Mouse (Mus musculus) lung, postnatal 0 days (tissue): ENCODE measurements around the gene Tnik. TPM values are rescaled to one million over a fixed set of nuclear protein-coding genes. Genes with fewer than 3 reads are reported as not detected.

Source experiments
- ATAC-seq: fragments of 200-750 bp; cut with Nextera tagmentation; 2 replicates; pipeline ENCODE4 v1.8.0; 2017; ENCODE audit warnings: moderate library complexity
- DNase-seq: peaks from one replicate; pipeline ENCODE4 v3.0.0-alpha.2; 2016; ENCODE audit warnings: low spot score
- H3K27ac ChIP-seq: fragments of 300-500 bp; sonication (generic); 2 replicates; pipeline ENCODE4 v1.5.1; 2014; ENCODE audit warnings: antibody characterized with exemption, mild to moderate bottlenecking, low read length, mixed read lengths
- H3K27me3 ChIP-seq: fragments of 300-500 bp; sonication (generic); replicated peaks from 2 replicates; pipeline ENCODE4 v1.6.1; 2014; ENCODE audit warnings: low read length, mixed read lengths; ENCODE audit not compliant: insufficient read depth
- H3K36me3 ChIP-seq: fragments of 300-500 bp; sonication (generic); 2 replicates; pipeline ENCODE4 v1.6.1; 2014; ENCODE audit warnings: low read length, mixed read lengths; ENCODE audit not compliant: insufficient read depth
- H3K4me1 ChIP-seq: fragments of 300-500 bp; sonication (generic); 2 replicates; pipeline ENCODE4 v1.6.1; 2014; ENCODE audit warnings: antibody characterized with exemption, low read depth, low read length, mixed read lengths; ENCODE audit not compliant: insufficient read depth
- H3K4me2 ChIP-seq: fragments of 300-500 bp; sonication (generic); replicated peaks from 2 replicates; pipeline ENCODE4 v1.6.1; 2014; ENCODE audit warnings: low read depth, mild to moderate bottlenecking, low read length, moderate library complexity, mixed read lengths
- H3K4me3 ChIP-seq: fragments of 300-500 bp; sonication (generic); 2 replicates; pipeline ENCODE4 v1.5.1; 2014; ENCODE audit warnings: low read depth, low read length
- H3K9ac ChIP-seq: fragments of 300-500 bp; sonication (generic); replicated peaks from 2 replicates; pipeline ENCODE4 v1.6.1; 2014; ENCODE audit warnings: low read depth, mild to moderate bottlenecking
- H3K9me3 ChIP-seq: fragments of 300-500 bp; sonication (generic); 2 replicates; pipeline ENCODE4 v1.6.1; 2016; ENCODE audit warnings: low read length, mixed read lengths
- CTCF ChIP-seq: IDR thresholded peaks from 2 replicates; pipeline ENCODE4 v1.5.1; 2016; ENCODE audit warnings: antibody characterized with exemption, mild to moderate bottlenecking
- EP300 ChIP-seq: IDR thresholded peaks from 2 replicates; pipeline ENCODE4 v1.6.1; 2016; ENCODE audit warnings: antibody characterized with exemption, mild to moderate bottlenecking, control low read depth
- WGBS: fragments of 180-500 bp; shearing (Covaris S2); extraction: QIAGEN DNeasy Blood & Tissue Kit; methylation state at CpG from one replicate; pipeline ENCODE4 v1.1.7; 2014; 5-methylcytosine and 5-hydroxymethylcytosine counted together
- polyA plus RNA-seq: library from polyadenylated mRNA; unstranded; fragments of >200 nt; fragmentation: Nextera tagmentation; extraction: Ambion mirVana; gene quantifications from 2 replicates; pipeline ENCODE4 v1.2.1, GENCODE M21; 2015

The Tnik gene
- polyA plus RNA-seq, 1 experiment from 2014 or later: 6.1 TPM

- 58% methylated on average over 1 of the region's 1 CpGs for WGBS
- Histone ChIP-seq H3K4me2 (no peak overlapping the region), H3K4me1 (no peaks in the 10 kb centered on the region; the same call in 1 of the 2 replicates), H3K27ac (no peak overlapping the region), H3K9ac (no peak overlapping the region), H3K4me3 (no peak overlapping the region), H3K9me3 (no peaks in the 10 kb centered on the region), H3K27me3 (no peaks in the 10 kb centered on the region), H3K36me3 (no peaks in the 10 kb centered on the region)
- DNase-seq (peak; percentile 60), ATAC-seq (peak; percentile 84)
- TF ChIP-seq CTCF: no peak
- TF ChIP-seq EP300: peak; percentile 86
Observed at GRCm38 (mm10) chr3:28369266-28369665, 106.3 kb downstream of the Tnik start.

DNA sequence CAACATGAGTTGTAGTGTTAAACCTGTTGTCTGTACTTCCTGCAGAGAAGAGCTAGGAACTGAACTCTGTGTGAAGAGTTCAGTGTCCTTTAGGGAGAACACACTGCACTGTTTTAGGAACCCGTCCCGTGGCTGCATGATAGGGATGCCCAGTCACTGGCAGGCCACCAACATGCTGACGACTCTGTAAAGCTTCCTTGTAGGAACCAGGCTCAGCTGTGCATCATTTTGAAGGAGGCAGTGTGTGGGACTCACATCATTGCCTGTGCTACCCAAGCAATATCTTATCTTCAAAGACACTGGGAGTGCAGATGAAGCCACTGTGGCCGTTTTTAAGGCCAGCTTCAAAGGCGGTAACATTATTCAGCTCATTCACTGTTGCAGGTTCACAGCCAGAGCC lies 106.7 kb downstream of the Tnik start:
- Histone ChIP-seq H3K27me3 (no peaks in the 10 kb centered on the region), H3K9me3 (no peaks in the 10 kb centered on the region), H3K9ac (no peak overlapping the region), H3K36me3 (no peaks in the 10 kb centered on the region), H3K27ac (no peak overlapping the region), H3K4me1 (no peaks in the 10 kb centered on the region; the same call in 1 of the 2 replicates), H3K4me3 (no peak overlapping the region), H3K4me2 (no peak overlapping the region)
- TF ChIP-seq EP300 (no peak), CTCF (no peak)
- ATAC-seq: 0 out of 2 replicates have a peak, but pooled peaks have one; percentile 14
- no peak for DNase-seq
- WGBS: 56% methylated on average over 5 of the region's 5 CpGs

DNA sequence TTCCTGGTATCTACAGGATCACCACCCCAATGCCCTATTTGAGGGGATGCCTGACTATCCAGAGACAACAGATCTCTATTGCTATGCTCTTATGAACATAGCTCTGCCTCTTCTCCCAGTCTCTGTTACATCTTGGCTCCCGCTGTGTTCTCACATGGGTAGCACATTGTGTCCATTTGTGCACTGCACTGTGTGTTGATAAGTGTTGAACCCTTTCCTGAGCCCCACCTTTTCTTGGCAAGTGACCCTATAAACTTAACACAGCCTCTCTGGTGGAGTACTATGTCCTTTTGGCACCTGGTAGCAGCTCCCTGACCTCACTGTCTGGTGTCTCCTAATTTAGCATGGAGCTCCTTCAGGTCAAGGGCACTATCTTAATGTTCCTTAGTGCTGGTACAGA lies 108.6 kb downstream of the Tnik start:
- no peak overlapping the region for H3K27ac ChIP-seq
- TF ChIP-seq EP300: peak; percentile 82
- no peak for TF ChIP-seq CTCF
- H3K36me3 ChIP-seq: no peaks in the 10 kb centered on the region
- no peak overlapping the region for H3K4me3 ChIP-seq
- ATAC-seq (peak; percentile 47), DNase-seq (peak; percentile 36)
- no peak overlapping the region for H3K4me2 ChIP-seq
- H3K9me3 ChIP-seq: no peaks in the 10 kb centered on the region
- no peaks in the 10 kb centered on the region; the same call in 1 of the 2 replicates for H3K4me1 ChIP-seq
- H3K27me3 ChIP-seq: no peaks in the 10 kb centered on the region
- 74% methylated on average over 1 of the region's 1 CpGs for WGBS
- H3K9ac ChIP-seq: no peak overlapping the region

DNA sequence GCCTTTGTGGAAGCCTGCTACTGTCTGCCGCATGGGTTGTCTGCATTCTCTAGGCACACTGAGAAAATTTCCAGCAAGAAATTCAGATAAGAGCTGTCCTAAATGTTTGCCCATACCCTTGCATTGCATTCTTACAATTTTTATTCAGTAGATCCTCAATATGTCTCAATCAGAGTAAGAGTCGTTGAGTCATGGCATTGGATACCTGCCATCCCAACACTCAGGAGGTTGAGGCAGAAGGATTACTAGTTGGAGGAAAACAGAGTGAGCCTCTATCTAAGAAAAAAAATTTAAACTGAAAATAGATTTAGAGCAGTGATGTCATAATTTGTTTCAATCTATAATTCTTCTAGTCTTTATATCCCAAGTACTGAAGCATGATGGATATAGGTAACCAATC lies 109.4 kb downstream of the Tnik start:
- no peak overlapping the region for H3K4me3 ChIP-seq
- H3K27me3 ChIP-seq: no peaks in the 10 kb centered on the region
- H3K9ac ChIP-seq: no peak overlapping the region
- no peaks in the 10 kb centered on the region for H3K36me3 ChIP-seq
- no peak overlapping the region for H3K4me2 ChIP-seq
- DNase-seq (peak; percentile 38), ATAC-seq (no peak)
- no peak for TF ChIP-seq CTCF
- TF ChIP-seq EP300: no peak
- H3K9me3 ChIP-seq: no peaks in the 10 kb centered on the region
- no peak overlapping the region for H3K27ac ChIP-seq
- 59% methylated on average over 2 of the region's 2 CpGs for WGBS
- no peaks in the 10 kb centered on the region; the same call in 1 of the 2 replicates for H3K4me1 ChIP-seq

DNA sequence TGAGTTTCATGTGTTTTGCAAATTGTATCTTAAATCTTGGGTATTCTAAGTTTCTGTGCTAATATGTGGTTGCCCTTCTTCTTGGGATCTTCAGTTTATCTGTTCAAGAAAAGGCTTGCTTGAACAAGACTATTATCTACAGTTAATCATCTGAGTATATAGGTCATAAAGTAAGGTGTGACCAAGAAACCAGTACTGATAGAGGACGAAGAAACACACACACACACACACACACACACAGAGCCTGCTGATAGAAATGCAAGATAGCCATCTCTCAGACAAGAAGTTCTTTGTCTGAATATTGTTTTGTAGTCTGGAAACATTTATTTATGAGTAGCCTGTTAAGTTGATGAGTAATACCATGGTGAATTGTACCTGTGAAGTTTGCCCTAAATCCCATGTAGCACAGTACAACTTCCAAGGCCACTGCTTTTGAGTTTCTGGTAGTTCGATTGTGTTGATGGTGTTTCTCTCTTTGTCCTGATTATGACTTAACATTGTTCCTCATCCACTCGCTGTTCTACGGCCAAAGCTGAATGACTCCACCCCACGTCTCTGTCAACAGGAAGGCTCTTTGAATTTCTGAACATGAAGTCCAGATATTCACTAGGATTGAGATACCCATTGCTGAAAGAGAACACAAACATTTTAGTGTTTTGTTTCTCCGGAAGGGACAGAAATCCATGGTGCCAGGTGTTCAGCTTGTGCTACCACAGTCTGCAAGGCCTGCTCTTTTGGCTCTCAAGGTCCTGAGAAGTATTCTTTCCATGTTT lies 111.9 kb downstream of the Tnik start:
- no peak for TF ChIP-seq CTCF
- TF ChIP-seq EP300: peak; percentile 81
- H3K9me3 ChIP-seq: no peaks in the 10 kb centered on the region
- H3K36me3 ChIP-seq: no peaks in the 10 kb centered on the region
- WGBS: 82% methylated on average over 6 of the region's 6 CpGs
- no peak overlapping the region for H3K4me2 ChIP-seq
- ATAC-seq (no peak), DNase-seq (peak; percentile 9)
- H3K27ac ChIP-seq: no peak overlapping the region
- no peaks in the 10 kb centered on the region for H3K27me3 ChIP-seq
- no peak overlapping the region for H3K4me3 ChIP-seq
- H3K4me1 ChIP-seq: no peaks in the 10 kb centered on the region; the same call in 1 of the 2 replicates
- no peak overlapping the region for H3K9ac ChIP-seq

DNA sequence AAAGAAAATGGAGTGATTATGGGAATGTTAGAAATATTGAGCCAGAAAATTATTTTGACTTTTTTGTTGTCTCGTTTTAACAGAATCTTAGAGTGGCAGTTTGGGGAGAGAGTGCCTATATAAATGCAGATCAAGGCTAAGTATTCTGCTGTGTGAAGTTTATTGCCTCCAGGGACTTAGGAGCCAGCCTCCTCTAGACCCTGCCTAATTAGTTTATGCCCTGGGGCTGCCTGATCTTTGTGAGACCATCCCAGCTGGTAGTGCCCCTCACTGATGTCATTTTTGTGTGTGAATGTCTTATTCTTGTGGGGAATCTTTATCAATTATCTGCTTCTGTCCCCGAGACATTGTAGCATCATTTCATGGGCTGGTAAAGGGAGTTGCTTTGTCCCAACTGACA lies 117.2 kb downstream of the Tnik start:
- no peak overlapping the region for H3K4me3 ChIP-seq
- H3K9ac ChIP-seq: no peak overlapping the region
- DNase-seq (no peak), ATAC-seq (no peak)
- no peak for TF ChIP-seq EP300
- no peak for TF ChIP-seq CTCF
- no peak overlapping the region for H3K4me2 ChIP-seq
- no peaks in the 10 kb centered on the region for H3K27me3 ChIP-seq
- no peak overlapping the region for H3K27ac ChIP-seq
- H3K4me1 ChIP-seq: no peaks in the 10 kb centered on the region
- H3K36me3 ChIP-seq: no peaks in the 10 kb centered on the region
- 49% methylated on average over 2 of the region's 2 CpGs for WGBS
- H3K9me3 ChIP-seq: no peaks in the 10 kb centered on the region
